Mouse (Mus musculus): ENCODE measurements around the gene Ddx5.

DNA sequence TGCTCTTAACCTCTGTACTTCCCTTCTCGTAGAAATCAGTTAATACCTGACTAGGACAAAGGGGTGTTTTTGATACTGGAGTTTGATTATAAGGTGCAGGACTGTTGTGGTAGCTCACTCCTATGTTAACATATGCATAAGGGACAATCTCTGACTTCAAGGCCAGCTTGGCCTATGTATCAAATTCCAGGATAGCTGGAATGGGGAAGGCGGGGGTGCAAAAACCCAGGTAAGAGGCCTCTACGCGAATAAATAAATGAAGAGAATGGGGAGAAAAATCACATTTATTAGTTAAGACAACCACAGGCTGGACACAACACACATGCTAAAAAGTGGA, 8.9 kb downstream of the Ddx5 start:
- TF ChIP-seq CTCF (IDR thresholded peaks at IDR 0.05; ENCODE audit: low read depth) (no peak), EP300 (IDR thresholded peaks at IDR 0.05; ENCODE audit: low read depth) (no peak)

All from liver, postnatal 0 days (tissue).